Mouse (Mus musculus) c-Kit-positive CD71-positive TER-119-positive erythroid progenitor cells, embryonic 14.5 days (primary cell): ENCODE measurements around the gene Ldb2.

Experiments used
- DNase-seq: peaks from one replicate; pipeline ENCODE4 v3.0.0-alpha.2; 2013; ENCODE audit warnings: low spot score

Ldb2 gene

DNA sequence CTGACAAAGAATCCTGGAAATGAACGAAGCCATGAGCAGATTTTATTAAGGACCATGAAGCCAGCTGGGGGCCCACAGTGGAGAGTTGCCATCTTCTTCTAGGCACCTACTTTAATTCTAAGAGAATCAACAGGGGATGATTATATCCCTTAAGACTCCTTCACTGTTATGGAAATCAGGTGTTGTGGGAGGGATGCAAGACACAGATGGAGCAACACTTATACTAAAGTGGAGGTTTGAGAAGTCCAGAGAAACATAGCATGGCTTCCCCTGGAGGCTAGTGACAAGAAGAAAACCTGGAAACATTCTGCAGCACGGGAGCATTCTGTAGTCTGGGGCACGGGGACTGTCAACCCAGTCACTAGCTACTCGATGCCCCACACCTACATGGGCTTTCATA, 85.0 kb downstream of the Ldb2 start:
- DNase-seq = no peak

- DNase-seq = no peak
These were observed 86.2 kb downstream of the Ldb2 start for GRCm38 (mm10) chr5:44713181-44713789.

DNA sequence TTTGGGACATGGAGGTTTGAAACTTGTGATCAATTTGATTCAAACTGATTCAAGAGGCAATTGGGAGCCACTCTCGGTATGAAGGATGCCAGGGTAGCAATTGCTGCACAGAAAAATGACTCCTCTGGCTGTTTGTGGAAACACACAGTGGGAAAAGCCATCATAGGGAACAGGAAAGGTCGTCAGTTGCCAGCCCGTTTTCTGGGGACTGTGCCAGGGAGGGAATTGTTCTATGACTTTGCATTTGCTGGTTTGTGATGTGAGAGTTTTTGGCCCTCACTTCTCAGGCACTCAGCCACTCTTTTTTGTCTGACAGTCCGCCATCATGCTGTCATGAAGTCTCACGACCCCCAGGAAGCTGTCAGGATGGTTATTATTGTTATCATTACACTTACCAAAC, 88.3 kb downstream of the Ldb2 start:
- no peak for DNase-seq

- no peak for DNase-seq
These were observed 89.2 kb downstream of the Ldb2 start for GRCm38 (mm10) chr5:44710132-44710871.

- no peak for DNase-seq
These were observed 90.2 kb downstream of the Ldb2 start for GRCm38 (mm10) chr5:44709276-44709675.

DNA sequence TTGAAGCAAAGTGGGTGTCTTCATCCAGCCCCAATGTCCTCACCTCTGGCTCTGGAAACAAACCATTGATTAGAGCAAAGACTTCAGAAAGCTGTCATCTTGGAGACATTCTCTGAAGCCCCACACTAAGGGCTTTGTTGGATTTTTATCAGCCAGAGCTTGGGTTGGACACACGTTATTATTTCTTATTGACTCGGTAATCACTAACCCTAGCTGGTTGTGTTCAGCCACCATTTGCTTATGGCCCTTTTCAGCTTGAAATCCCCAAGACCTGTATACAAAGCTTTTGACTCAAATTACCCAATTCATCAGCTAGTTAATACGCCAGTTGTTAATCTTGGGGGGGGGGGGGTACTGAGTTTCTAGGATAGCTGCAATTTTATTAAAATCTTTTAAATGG, 91.5 kb downstream of the Ldb2 start:
- no peak for DNase-seq

DNA sequence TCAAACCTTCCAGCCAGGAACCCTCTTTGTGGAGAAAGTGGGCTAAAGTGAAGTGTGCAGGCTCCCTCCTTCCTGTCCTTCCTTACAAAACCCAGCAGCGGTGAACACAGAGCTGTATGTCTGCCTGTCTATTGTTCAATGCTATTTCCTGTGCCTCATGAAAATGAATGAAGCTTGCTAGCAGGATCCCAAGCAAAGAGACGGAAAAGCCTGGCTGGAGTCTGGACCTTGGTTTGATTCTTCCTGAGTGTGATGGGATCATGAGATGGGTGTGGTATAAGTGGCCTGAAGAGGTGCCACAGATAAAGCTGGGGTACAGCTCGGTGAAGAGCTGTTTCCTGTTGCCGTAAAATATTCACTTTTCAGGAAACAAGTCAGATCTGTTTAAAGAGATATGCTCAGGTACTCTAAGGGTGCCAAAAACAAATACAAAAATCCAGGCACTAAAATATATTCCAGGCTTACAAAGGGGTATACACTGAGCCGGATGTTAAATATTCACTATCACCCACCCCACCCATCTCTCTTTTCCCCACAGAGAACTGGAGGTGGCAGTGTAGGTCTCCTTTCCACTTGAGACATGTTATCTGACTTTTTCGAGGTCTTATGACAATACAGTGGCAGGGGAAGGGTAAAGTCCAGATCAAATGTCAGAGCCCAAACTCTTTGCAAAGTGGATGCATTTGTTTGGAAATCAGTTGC, 92.3 kb downstream of the Ldb2 start:
- DNase-seq = no peak

GRCm38 (mm10) chr5:44697993-44698392, 101.5 kb downstream of the Ldb2 start:
- no peak for DNase-seq

DNA sequence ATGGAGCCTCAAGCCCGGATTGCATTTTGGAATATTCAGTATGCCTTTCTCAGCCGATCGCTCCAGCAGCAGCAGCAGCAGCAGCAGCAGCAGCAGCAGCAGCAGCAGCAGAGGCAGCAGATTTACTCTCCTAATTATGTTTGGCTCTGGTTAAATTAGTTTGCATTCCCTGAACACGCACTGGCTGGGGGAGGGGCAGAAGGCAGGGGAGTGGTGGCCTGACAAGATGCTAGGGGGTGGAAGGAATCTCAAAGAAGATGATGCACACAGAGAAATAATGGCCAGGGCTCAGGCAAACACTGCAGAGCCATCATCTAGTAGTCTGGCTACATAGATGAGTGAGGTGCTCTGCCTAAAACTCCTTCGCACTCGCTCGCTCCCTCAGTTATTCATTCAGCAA, 102.9 kb downstream of the Ldb2 start:
- no peak for DNase-seq

GRCm38 (mm10) chr5:44693674-44694073, 105.8 kb downstream of the Ldb2 start:
- no peak for DNase-seq

- no peak for DNase-seq
These were observed 113.1 kb downstream of the Ldb2 start for GRCm38 (mm10) chr5:44686344-44686743.

DNA sequence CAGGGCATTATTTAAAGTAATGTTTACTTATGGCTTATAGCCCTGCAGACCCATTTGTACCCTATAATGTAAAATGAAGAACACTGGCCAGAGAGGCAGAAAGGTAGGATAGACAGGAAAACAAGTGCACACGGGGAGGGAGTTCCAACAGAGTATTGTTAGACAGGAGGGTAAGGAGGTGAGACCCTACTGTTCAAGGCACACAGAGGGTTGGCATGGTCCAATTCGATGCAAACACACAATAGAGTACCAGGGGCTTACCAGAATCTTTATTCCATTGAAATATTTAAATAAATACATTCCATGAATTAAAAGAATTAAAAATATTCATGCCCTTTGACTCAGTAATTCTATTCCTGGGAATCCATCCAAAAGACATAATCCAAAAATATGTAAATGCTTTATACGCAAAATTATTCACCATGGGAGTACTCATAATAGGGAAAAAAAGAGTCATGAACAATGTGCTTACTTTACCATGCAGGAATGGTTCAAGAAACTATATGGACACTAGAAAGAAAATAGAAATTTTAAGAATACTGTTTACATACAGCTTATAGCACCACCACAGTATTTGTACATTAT, 118.3 kb downstream of the Ldb2 start:
- DNase-seq = no peak

DNA sequence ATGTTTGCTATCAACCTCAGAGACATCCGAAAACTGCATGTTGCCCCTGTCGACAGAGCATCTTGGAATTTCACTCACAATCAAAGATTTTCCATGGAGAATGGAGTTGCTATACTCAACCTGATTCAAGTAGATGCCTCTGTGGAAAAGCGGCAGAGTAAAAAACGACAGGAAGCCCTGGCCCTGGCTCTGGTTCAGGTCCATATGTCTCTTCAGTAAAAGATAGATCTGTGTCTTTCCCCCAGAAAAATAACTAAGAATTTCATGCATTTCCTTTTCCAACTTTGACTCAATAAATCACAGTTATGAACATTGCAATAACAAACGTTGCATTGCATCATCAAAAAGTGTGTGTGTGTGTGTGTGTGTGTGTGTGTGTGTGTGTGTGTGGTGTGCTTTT, 121.7 kb downstream of the Ldb2 start:
- DNase-seq = no peak

DNA sequence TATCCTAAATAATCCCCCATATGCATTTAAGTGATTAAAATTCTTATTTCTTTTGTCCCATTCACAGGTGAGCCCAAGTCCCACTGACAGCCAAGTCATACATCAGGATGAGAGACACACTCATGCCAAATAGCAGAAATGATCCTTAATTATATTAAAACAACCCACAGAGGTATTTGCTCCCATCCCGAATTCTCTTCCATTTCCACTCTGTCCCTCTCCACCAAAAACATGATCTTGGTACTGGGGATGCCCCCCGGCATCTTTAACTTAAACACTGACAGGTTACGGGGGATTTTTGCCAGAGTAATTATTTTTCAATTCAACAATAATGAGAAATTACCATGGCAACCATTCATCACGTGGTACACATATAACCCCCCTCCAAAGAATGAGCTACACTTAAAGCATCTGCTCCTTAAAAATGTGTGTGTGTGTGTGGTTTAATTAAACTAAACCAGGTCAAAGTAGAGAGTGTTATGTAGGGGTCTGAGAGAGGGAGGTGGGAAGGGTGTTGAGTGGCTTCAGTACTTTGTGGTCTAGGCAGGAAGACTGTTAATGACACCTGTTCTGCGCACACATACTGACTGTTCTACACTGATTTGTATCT, 123.2 kb downstream of the Ldb2 start:
- no peak for DNase-seq

DNA sequence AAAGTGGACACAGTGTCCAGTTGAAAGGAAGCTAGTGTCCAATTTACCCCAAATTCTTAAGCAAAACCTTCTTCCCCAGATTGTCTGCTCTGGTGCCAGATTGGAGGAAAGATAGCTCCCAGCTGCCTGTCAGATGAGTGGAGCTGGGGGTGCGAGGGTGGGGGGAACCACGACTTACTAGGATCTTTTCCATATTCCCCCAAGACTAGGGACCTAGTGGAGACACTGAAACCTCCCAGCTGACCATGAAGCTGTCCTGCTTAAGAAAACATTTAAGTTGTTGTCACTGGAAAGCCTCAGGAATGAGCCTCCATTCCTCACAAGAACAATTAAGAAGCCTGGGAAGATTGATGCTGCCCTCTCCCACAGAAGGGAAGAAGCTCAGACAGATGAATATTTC, 129.1 kb downstream of the Ldb2 start:
- no peak for DNase-seq

GRCm38 (mm10) chr5:44667907-44668306, 131.6 kb downstream of the Ldb2 start:
- no peak for DNase-seq

- no peak for DNase-seq
These were observed 132.1 kb downstream of the Ldb2 start for GRCm38 (mm10) chr5:44667383-44667782.

- DNase-seq = no peak
These were observed 139.8 kb downstream of the Ldb2 start for GRCm38 (mm10) chr5:44659651-44660050.

GRCm38 (mm10) chr5:44656707-44657106, 142.8 kb downstream of the Ldb2 start:
- DNase-seq = no peak

- no peak for DNase-seq
These were observed 145.1 kb downstream of the Ldb2 start for GRCm38 (mm10) chr5:44654403-44654802.

- no peak for DNase-seq
These were observed 152.7 kb downstream of the Ldb2 start for GRCm38 (mm10) chr5:44646842-44647190.

- DNase-seq = no peak
These were observed 153.3 kb downstream of the Ldb2 start for GRCm38 (mm10) chr5:44645952-44646841.
